Mouse (Mus musculus) heart, embryonic 12.5 days (tissue): ENCODE results near the gene Pxn. TPM values are rescaled to one million over a fixed set of nuclear protein-coding genes. Genes with fewer than 3 reads are reported as not detected.

Experiments used
- ATAC-seq: fragments of 200-750 bp; cut with Nextera tagmentation; 2 replicates; pipeline ENCODE4 v1.8.0; 2017; ENCODE audit warnings: moderate TSS enrichment, moderate library complexity; ENCODE audit not compliant: insufficient number of reproducible peaks, low FRiP score
- H3K27ac ChIP-seq: fragments of 300-500 bp; sonication (generic); 2 replicates; pipeline ENCODE4 v1.5.1; 2016; ENCODE audit warnings: mild to moderate bottlenecking, moderate library complexity; ENCODE audit not compliant: poor library complexity, severe bottlenecking
- H3K27me3 ChIP-seq: fragments of 300-500 bp; sonication (generic); replicated peaks from 2 replicates; pipeline ENCODE4 v1.6.1; 2016; ENCODE audit warnings: mild to moderate bottlenecking, moderate library complexity
- H3K36me3 ChIP-seq: fragments of 300-500 bp; sonication (generic); 2 replicates; pipeline ENCODE4 v1.6.1; 2016; ENCODE audit warnings: mild to moderate bottlenecking, moderate library complexity
- H3K4me1 ChIP-seq: fragments of 300-500 bp; sonication (generic); replicated peaks from 2 replicates; pipeline ENCODE4 v1.6.1; 2016; ENCODE audit warnings: mild to moderate bottlenecking
- H3K4me2 ChIP-seq: fragments of 300-500 bp; sonication (generic); 2 replicates; pipeline ENCODE4 v1.6.1; 2016; ENCODE audit warnings: mild to moderate bottlenecking, moderate library complexity
- H3K4me3 ChIP-seq: fragments of 300-500 bp; sonication (generic); 2 replicates; pipeline ENCODE4 v1.5.1; 2016; ENCODE audit warnings: mild to moderate bottlenecking
- H3K9ac ChIP-seq: fragments of 300-500 bp; sonication (generic); 2 replicates; pipeline ENCODE4 v1.6.1; 2016; ENCODE audit warnings: mild to moderate bottlenecking, moderate library complexity
- H3K9me3 ChIP-seq: fragments of 300-500 bp; sonication (generic); replicated peaks from 2 replicates; pipeline ENCODE4 v1.6.1; 2016; ENCODE audit warnings: mild to moderate bottlenecking, moderate library complexity
- WGBS: fragments of 180-500 bp; shearing (Covaris S2); methylation state at CpG from one replicate; pipeline ENCODE4 v1.1.7; 2016; 5-methylcytosine and 5-hydroxymethylcytosine counted together
- polyA plus RNA-seq: library from polyadenylated mRNA; unstranded; fragments of >200 nt; fragmentation: Nextera tagmentation; extraction: Ambion mirVana; gene quantifications from 2 replicates; pipeline ENCODE4 v1.2.1, GENCODE M21; 2016

Gene Pxn
- polyA plus RNA-seq, 1 experiment from 2014 or later, result 41.1 TPM

GRCm38 (mm10) chr5:115544655-115545185 lies 38.2 kb downstream of the Pxn start:
- Histone ChIP-seq H3K9me3 (no peaks in the 10 kb centered on the region), H3K4me1 (peaks cover 47% of the 10 kb centered on the region), H3K36me3 (peaks cover 52% of the 10 kb centered on the region), H3K9ac (peak overlapping the region; percentile 39), H3K27ac (0 out of 2 replicates have a peak overlapping the region, but pooled peaks have one; percentile 82), H3K27me3 (no peaks in the 10 kb centered on the region), H3K4me3 (no peak overlapping the region), H3K4me2 (no peak overlapping the region)
- ATAC-seq, result no peak
- 68% methylated on average over 18 of the region's 18 CpGs for WGBS

DNA sequence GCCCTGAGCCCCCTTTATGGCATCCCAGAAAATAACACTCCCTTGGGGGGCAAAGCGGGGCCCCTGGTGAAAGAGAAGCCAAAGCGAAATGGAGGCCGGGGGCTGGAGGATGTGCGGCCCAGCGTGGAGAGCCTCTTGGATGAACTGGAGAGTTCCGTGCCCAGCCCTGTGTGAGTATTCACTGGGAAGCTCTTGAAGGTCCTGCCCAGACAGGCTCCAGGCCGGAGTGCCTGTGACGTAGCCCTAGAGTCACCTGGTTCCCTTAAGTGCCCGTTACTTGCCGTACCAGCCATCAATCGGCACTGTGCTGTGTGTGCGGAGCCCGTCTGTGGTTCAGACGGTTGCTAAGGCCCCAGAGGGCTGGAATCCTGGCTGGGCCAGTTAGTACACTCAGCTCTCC lies 39.2 kb downstream of the Pxn start:
- whole genome bisulfite sequencing, result 85% methylated on average over 14 of the region's 14 CpGs
- H3K9me3 ChIP-seq, result no peaks in the 10 kb centered on the region
- no peak overlapping the region for H3K9ac ChIP-seq
- peaks cover 57% of the 10 kb centered on the region for H3K36me3 ChIP-seq
- no peaks in the 10 kb centered on the region for H3K27me3 ChIP-seq
- no peak overlapping the region for H3K4me2 ChIP-seq
- H3K4me1 ChIP-seq, result peaks cover 47% of the 10 kb centered on the region
- no peak overlapping the region for H3K27ac ChIP-seq
- no peak for ATAC-seq
- no peak overlapping the region for H3K4me3 ChIP-seq

- 76% methylated on average over 11 of the region's 11 CpGs for WGBS
- peak overlapping the region; percentile 21; the same call in 1 of the 2 replicates for H3K9ac ChIP-seq
- no peak overlapping the region for H3K27ac ChIP-seq
- no peak for ATAC-seq
- no peak overlapping the region for H3K4me2 ChIP-seq
- peaks cover 47% of the 10 kb centered on the region for H3K4me1 ChIP-seq
- H3K36me3 ChIP-seq, result peaks cover 65% of the 10 kb centered on the region
- H3K9me3 ChIP-seq, result no peaks in the 10 kb centered on the region
- H3K4me3 ChIP-seq, result no peak overlapping the region
- no peaks in the 10 kb centered on the region for H3K27me3 ChIP-seq
These were observed 40.1 kb downstream of the Pxn start for GRCm38 (mm10) chr5:115546536-115546935.

- H3K4me3 ChIP-seq, result no peak overlapping the region
- ATAC-seq, result no peak
- peaks cover 46% of the 10 kb centered on the region for H3K4me1 ChIP-seq
These were observed 40.5 kb downstream of the Pxn start for GRCm38 (mm10) chr5:115547014-115547413.

DNA sequence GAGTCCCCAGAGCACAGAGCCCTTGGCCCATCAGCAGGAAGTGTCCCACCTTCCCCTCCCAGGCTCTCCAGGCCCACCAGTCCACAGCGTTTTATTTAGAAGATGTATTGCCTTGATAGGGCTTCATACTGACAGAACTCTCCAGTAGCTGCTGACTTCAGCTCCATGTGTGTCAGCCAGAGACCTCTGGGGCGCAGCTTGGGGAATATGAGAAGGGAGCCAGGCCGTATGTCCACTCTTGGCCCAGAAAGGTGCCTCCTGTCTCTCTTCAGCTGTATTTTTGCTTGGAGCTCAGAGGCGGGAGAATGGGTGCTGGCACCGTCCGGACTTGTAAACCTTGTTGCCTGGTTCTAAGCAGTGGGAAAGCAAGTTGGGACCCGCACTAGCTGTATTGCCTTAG lies 40.9 kb downstream of the Pxn start:
- no peak overlapping the region for H3K4me3 ChIP-seq
- no peak overlapping the region for H3K27ac ChIP-seq
- 78% methylated on average over 7 of the region's 7 CpGs for WGBS
- H3K9me3 ChIP-seq, result no peaks in the 10 kb centered on the region
- ATAC-seq, result no peak
- H3K36me3 ChIP-seq, result peaks cover 74% of the 10 kb centered on the region
- no peaks in the 10 kb centered on the region for H3K27me3 ChIP-seq
- H3K4me2 ChIP-seq, result no peak overlapping the region
- H3K9ac ChIP-seq, result peak overlapping the region; percentile 21
- peaks cover 42% of the 10 kb centered on the region for H3K4me1 ChIP-seq

More at GRCm38 (mm10) chr5:115547014-115547413, 40.5 kb downstream of the Pxn start:
- H3K4me2 ChIP-seq, result no peak overlapping the region
- H3K27ac ChIP-seq, result no peak overlapping the region
- no peaks in the 10 kb centered on the region for H3K27me3 ChIP-seq
- peak overlapping the region; percentile 21 for H3K9ac ChIP-seq
- H3K36me3 ChIP-seq, result peaks cover 70% of the 10 kb centered on the region
- WGBS, result 48% methylated on average over 6 of the region's 6 CpGs
- H3K9me3 ChIP-seq, result no peaks in the 10 kb centered on the region

DNA sequence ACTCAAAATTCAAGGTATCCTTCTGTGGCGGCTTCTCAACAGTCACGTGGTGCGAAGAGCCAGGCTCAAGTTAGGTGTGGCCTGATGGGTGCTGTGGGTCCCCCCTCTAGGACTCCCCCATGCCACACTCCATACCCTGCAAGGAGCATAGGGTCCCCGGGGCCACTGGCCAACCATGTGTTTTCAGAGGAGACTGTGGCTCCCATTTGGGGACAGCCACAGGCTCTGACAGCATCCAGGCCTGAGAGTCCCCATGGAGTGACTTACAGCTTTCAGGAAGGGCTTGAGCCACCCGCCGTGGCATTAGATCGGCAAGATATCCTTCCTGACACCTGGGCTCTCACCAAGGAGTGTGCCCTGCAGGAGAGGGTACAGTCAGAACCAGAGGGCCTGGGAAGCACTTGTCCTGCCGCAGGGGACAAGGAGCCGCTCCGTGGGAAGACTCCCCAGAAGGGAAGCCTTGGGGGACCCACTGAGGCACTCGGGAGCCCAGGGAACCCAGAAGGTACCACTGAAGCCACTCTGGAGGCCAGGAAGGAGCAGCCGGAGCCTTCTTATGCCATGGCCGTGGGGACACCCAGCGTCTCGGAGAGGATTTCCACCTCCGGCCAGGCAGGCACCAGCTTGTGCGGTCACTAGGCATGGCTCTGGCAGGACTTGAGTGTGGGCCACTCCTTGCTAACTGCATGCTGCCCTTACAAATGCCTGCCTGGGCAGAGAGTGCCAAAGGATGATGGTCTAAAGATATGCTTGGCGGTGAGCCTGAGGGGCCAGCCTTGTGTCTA lies 42.2 kb downstream of the Pxn start:
- peaks cover 29% of the 10 kb centered on the region for H3K4me1 ChIP-seq

GRCm38 (mm10) chr5:115550482-115551005 lies 44.1 kb downstream of the Pxn start:
- Histone ChIP-seq H3K4me3 (no peak overlapping the region), H3K27me3 (no peaks in the 10 kb centered on the region), H3K9ac (0 out of 2 replicates have a peak overlapping the region, but pooled peaks have one; percentile 22), H3K27ac (no peak overlapping the region), H3K9me3 (no peaks in the 10 kb centered on the region), H3K4me2 (no peak overlapping the region), H3K36me3 (peaks cover 88% of the 10 kb centered on the region), H3K4me1 (peaks cover 13% of the 10 kb centered on the region)
- no peak for ATAC-seq
- WGBS, result 81% methylated on average over 11 of the region's 11 CpGs

More for the DNA sequence above, 42.2 kb downstream of the Pxn start:
- ATAC-seq, result no peak
- no peak overlapping the region for H3K4me2 ChIP-seq
- H3K36me3 ChIP-seq, result peaks cover 87% of the 10 kb centered on the region
- H3K27me3 ChIP-seq, result no peaks in the 10 kb centered on the region
- H3K4me3 ChIP-seq, result no peak overlapping the region
- 81% methylated on average over 18 of the region's 18 CpGs for WGBS
- no peaks in the 10 kb centered on the region for H3K9me3 ChIP-seq
- H3K9ac ChIP-seq, result no peak overlapping the region
- H3K27ac ChIP-seq, result no peak overlapping the region

DNA sequence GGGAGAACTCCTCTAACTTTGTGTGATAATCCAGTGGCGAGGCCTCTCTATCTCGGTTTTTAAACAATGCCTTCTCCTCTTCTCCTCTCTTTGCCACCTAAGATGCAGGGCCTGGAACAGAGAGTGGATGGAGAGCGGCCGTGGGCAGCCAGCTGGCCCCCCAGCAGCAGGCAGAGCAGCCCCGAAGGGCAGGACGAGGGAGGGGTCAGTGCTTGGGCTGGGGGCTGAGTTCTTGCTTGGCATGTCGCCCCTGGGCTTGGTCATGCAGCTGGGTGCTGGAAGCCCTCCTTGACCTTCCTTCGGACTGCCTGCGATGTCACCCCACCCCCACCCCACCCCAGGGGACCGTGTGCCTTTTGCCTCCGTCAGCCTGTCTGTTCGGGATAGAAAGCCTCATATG lies 44.9 kb downstream of the Pxn start:
- 68% methylated on average over 12 of the region's 12 CpGs for WGBS
- Histone ChIP-seq H3K4me3 (no peak overlapping the region), H3K27me3 (no peaks in the 10 kb centered on the region), H3K9ac (0 out of 2 replicates have a peak overlapping the region, but pooled peaks have one; percentile 22), H3K27ac (no peak overlapping the region), H3K4me1 (peaks cover 15% of the 10 kb centered on the region), H3K9me3 (no peaks in the 10 kb centered on the region), H3K4me2 (no peak overlapping the region), H3K36me3 (peaks cover 80% of the 10 kb centered on the region)
- no peak for ATAC-seq

- Histone ChIP-seq H3K4me3 (no peak overlapping the region), H3K27ac (no peak overlapping the region), H3K9ac (no peak overlapping the region), H3K4me2 (no peak overlapping the region), H3K4me1 (peaks cover 11% of the 10 kb centered on the region), H3K9me3 (no peaks in the 10 kb centered on the region), H3K36me3 (peaks cover 76% of the 10 kb centered on the region), H3K27me3 (no peaks in the 10 kb centered on the region)
- ATAC-seq, result no peak
- WGBS, result 78% methylated on average over 13 of the region's 13 CpGs
These were observed 45.3 kb downstream of the Pxn start for GRCm38 (mm10) chr5:115551799-115552198.

DNA sequence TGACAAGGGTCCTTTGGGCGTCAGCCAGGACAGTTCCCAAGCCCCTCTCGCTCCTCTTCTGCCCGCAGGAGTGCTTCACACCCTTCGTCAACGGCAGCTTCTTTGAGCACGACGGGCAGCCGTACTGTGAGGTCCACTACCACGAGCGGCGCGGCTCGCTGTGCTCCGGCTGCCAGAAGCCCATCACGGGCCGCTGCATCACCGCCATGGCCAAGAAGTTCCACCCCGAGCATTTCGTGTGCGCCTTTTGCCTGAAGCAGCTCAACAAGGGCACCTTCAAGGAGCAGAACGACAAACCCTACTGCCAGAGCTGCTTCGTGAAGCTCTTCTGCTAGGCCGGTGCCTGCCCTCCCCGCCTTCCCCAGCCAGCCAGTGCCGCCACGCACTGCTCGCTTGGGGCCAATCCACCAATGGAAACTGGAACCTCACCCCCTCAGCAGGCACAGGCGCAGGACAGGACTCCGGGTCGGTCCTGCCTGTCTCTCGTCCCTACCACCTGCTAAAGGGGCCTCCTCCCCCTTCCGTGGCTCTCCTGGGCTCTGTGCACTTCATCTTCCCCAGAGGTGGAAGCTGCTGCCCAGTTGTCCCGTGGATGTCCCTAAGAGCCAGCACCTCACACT lies 47.4 kb downstream of the Pxn start:
- Histone ChIP-seq H3K9ac (no peak overlapping the region), H3K9me3 (no peaks in the 10 kb centered on the region), H3K27me3 (no peaks in the 10 kb centered on the region), H3K27ac (no peak overlapping the region), H3K4me2 (no peak overlapping the region), H3K4me1 (peaks cover 3% of the 10 kb centered on the region; the same call in 1 of the 2 replicates), H3K36me3 (peaks cover 56% of the 10 kb centered on the region), H3K4me3 (no peak overlapping the region)
- no peak for ATAC-seq
- 86% methylated on average over 33 of the region's 33 CpGs for WGBS
